Mouse (Mus musculus): ENCODE measurements around the gene Cenpv. TPM values are rescaled to one million over a fixed set of nuclear protein-coding genes. Genes with fewer than 3 reads are reported as not detected.

The Cenpv gene
- polyA plus RNA-seq, 1 experiment from 2014 or later, result 18.0 TPM

DNA sequence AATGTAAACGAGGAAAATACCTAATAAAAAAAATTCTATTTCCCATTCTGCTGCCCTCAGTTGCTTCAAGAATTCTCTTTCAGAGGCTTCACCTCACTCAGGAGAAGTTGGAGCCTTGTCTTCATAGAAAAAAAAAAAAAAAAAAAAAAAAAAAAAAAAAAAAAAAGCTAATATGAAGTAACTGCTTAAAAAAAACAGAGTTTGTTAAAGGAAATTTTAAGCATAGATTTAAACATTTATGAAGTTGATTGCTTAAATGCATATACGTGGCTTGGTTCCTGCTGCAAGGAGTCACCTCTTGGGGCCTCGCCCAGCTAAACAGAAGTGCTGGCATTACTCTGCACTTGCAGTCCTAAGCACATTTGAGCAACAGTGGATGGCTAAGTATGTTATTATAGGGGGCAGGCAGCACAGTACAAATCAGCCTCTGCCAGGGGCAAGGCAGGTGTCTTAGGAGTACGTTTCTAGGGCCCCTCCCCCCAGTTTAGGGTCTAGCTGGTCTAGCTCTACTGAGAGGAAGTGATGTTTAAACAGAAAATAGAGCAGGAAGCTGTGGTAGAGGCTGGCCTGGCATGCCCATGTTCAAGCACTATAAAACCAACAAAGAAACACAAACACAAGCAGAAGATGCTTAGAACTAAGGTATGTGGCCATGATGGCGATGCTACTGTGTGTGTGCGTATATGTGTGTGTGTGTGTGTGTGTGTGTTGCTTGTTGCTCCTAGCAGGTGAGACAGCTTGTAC, 35.1 kb upstream of the Cenpv start, which contains the start of gene Trpv2:
Gene Trpv2, plus strand, starts transcription at position 528 of the 744 bp plus-strand sequence.
- H3K9me3 ChIP-seq (replicated peaks; ENCODE audit: control insufficient read depth, low read length), result 0 out of 2 replicates have a peak, but pooled peaks cover 2% of the 10 kb centered on the region
- no peaks in the 10 kb centered on the region for H3K4me1 ChIP-seq (ENCODE audit: control insufficient read depth, insufficient read depth, low read length)
- H3K9ac ChIP-seq (ENCODE audit: low read length), result no peak within 1 kb of the TSS; the same call in 1 of the 2 replicates
- H3K4me2 ChIP-seq (ENCODE audit: low read depth, low read length), result peak within 1 kb of the TSS; percentile 100
- no peak within 1 kb of the TSS for H3K27ac ChIP-seq (ENCODE audit: low read length)
- no peaks in the 10 kb centered on the region for H3K36me3 ChIP-seq (ENCODE audit: control insufficient read depth, insufficient read depth)
- ATAC-seq (replicated peaks; ENCODE audit: extremely low read depth, insufficient read depth, low FRiP score), result peak; percentile 46; the same call in 1 of the 2 replicates
- H3K4me3 ChIP-seq (ENCODE audit: low read length), result peak within 1 kb of the TSS; percentile 67
- WGBS, result 67% methylated on average over 6 of the region's 6 CpGs
- H3K27me3 ChIP-seq (ENCODE audit: control insufficient read depth, insufficient read depth, low read length), result no peaks in the 10 kb centered on the region

- 67% methylated on average over 3 of the region's 3 CpGs for WGBS
These were observed 29.2 kb upstream of the Cenpv start for GRCm38 (mm10) chr11:62568300-62568699.

DNA sequence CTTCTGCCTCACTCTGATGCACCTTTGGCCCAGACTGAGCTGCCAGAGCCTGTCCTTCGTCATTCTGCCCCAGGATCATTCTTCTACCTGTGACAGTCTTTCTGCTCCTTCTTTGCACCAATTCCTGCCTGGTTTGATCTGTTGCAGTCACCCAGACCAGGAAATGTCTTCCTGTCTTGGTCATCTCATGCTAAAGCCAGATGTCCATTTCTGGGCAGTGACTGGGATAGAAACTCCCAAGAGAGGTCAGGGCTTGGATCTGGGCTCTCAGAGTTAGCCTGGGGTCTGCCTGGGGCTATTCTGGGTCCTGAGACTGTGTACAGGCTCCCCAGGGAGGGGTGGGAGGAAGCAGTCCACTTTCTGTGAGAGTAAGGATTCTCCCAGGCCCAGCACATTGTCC, 27.1 kb upstream of the Cenpv start:
- H3K9me3 ChIP-seq (replicated peaks; ENCODE audit: control insufficient read depth, low read length), result no peaks in the 10 kb centered on the region
- no peak for ATAC-seq (replicated peaks; ENCODE audit: extremely low read depth, insufficient read depth, low FRiP score)
- H3K27me3 ChIP-seq (ENCODE audit: control insufficient read depth, insufficient read depth, low read length), result no peaks in the 10 kb centered on the region
- H3K36me3 ChIP-seq (ENCODE audit: control insufficient read depth, insufficient read depth), result no peaks in the 10 kb centered on the region
- no peaks in the 10 kb centered on the region for H3K4me1 ChIP-seq (ENCODE audit: control insufficient read depth, insufficient read depth, low read length)
- H3K4me2 ChIP-seq (ENCODE audit: low read depth, low read length), result no peak overlapping the region
- no peak overlapping the region for H3K4me3 ChIP-seq (ENCODE audit: low read length)
- no peak overlapping the region for H3K9ac ChIP-seq (ENCODE audit: low read length)
- 67% methylated on average over 1 of the region's 1 CpGs for WGBS
- H3K27ac ChIP-seq (ENCODE audit: low read length), result peak overlapping the region; percentile 10; the same call in 1 of the 2 replicates

More at GRCm38 (mm10) chr11:62568300-62568699, 29.2 kb upstream of the Cenpv start:
- Histone ChIP-seq H3K4me1 (ENCODE audit: control insufficient read depth, insufficient read depth, low read length) (no peaks in the 10 kb centered on the region), H3K27ac (ENCODE audit: low read length) (no peak overlapping the region), H3K9ac (ENCODE audit: low read length) (no peak overlapping the region), H3K36me3 (ENCODE audit: control insufficient read depth, insufficient read depth) (no peaks in the 10 kb centered on the region), H3K27me3 (ENCODE audit: control insufficient read depth, insufficient read depth, low read length) (no peaks in the 10 kb centered on the region), H3K4me3 (ENCODE audit: low read length) (no peak overlapping the region), H3K4me2 (ENCODE audit: low read depth, low read length) (no peak overlapping the region), H3K9me3 (replicated peaks; ENCODE audit: control insufficient read depth, low read length) (0 out of 2 replicates have a peak, but pooled peaks cover 2% of the 10 kb centered on the region)
- no peak for ATAC-seq (replicated peaks; ENCODE audit: extremely low read depth, insufficient read depth, low FRiP score)

DNA sequence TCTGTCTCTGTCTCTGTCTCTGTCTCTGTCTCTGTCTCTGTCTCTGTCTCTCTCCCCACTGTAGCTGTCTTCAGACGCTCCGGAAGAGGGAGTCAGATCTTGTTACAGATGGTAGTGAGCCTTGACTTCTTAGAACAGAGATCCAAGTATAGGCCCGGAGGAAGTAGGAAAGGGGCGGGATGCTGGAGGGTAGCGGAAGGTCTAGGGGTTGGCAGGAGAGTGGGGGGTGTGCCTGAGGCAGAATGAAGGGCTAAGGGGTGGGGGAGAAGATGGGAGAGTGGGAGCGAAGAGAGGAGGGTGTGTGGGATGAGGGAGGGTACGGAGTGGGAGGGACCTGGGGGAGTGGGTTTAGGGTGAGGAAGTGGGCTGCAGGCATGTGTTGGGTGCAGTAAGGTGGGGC, 26.7 kb upstream of the Cenpv start:
- WGBS, result 54% methylated on average over 7 of the region's 7 CpGs
- Histone ChIP-seq H3K27ac (ENCODE audit: low read length) (peak overlapping the region; percentile 10; the same call in 1 of the 2 replicates), H3K4me2 (ENCODE audit: low read depth, low read length) (no peak overlapping the region), H3K9ac (ENCODE audit: low read length) (no peak overlapping the region), H3K4me3 (ENCODE audit: low read length) (no peak overlapping the region), H3K36me3 (ENCODE audit: control insufficient read depth, insufficient read depth) (no peaks in the 10 kb centered on the region), H3K4me1 (ENCODE audit: control insufficient read depth, insufficient read depth, low read length) (no peaks in the 10 kb centered on the region), H3K27me3 (ENCODE audit: control insufficient read depth, insufficient read depth, low read length) (no peaks in the 10 kb centered on the region), H3K9me3 (replicated peaks; ENCODE audit: control insufficient read depth, low read length) (no peaks in the 10 kb centered on the region)
- ATAC-seq (replicated peaks; ENCODE audit: extremely low read depth, insufficient read depth, low FRiP score), result no peak

GRCm38 (mm10) chr11:62563590-62563989, 24.5 kb upstream of the Cenpv start:
- 90% methylated on average over 2 of the region's 2 CpGs for WGBS
- no peaks in the 10 kb centered on the region for H3K27me3 ChIP-seq (ENCODE audit: control insufficient read depth, insufficient read depth, low read length)
- no peak for ATAC-seq (replicated peaks; ENCODE audit: extremely low read depth, insufficient read depth, low FRiP score)
- no peak overlapping the region for H3K4me2 ChIP-seq (ENCODE audit: low read depth, low read length)
- H3K4me1 ChIP-seq (ENCODE audit: control insufficient read depth, insufficient read depth, low read length), result peaks cover 3% of the 10 kb centered on the region; the same call in 1 of the 2 replicates
- no peaks in the 10 kb centered on the region for H3K9me3 ChIP-seq (replicated peaks; ENCODE audit: control insufficient read depth, low read length)
- H3K4me3 ChIP-seq (ENCODE audit: low read length), result no peak overlapping the region
- H3K36me3 ChIP-seq (ENCODE audit: control insufficient read depth, insufficient read depth), result no peaks in the 10 kb centered on the region
- H3K9ac ChIP-seq (ENCODE audit: low read length), result no peak overlapping the region
- H3K27ac ChIP-seq (ENCODE audit: low read length), result no peak overlapping the region

- H3K4me1 ChIP-seq (ENCODE audit: control insufficient read depth, insufficient read depth, low read length), result peaks cover 3% of the 10 kb centered on the region; the same call in 1 of the 2 replicates
- H3K9me3 ChIP-seq (replicated peaks; ENCODE audit: control insufficient read depth, low read length), result no peaks in the 10 kb centered on the region
- H3K27me3 ChIP-seq (ENCODE audit: control insufficient read depth, insufficient read depth, low read length), result no peaks in the 10 kb centered on the region
- no peaks in the 10 kb centered on the region for H3K36me3 ChIP-seq (ENCODE audit: control insufficient read depth, insufficient read depth)
- peak overlapping the region; percentile 66 for H3K4me2 ChIP-seq (ENCODE audit: low read depth, low read length)
- WGBS, result 27% methylated on average over 43 of the region's 43 CpGs
- H3K27ac ChIP-seq (ENCODE audit: low read length), result no peak overlapping the region
- peak overlapping the region; percentile 48 for H3K4me3 ChIP-seq (ENCODE audit: low read length)
- H3K9ac ChIP-seq (ENCODE audit: low read length), result peak overlapping the region; percentile 32; the same call in 1 of the 2 replicates
- no peak for ATAC-seq (replicated peaks; ENCODE audit: extremely low read depth, insufficient read depth, low FRiP score)
These were observed 21.5 kb upstream of the Cenpv start for GRCm38 (mm10) chr11:62560463-62561016.

- 0 out of 2 replicates have a peak, but pooled peaks have one; percentile 41 for ATAC-seq (replicated peaks; ENCODE audit: extremely low read depth, insufficient read depth, low FRiP score)
- no peaks in the 10 kb centered on the region for H3K9me3 ChIP-seq (replicated peaks; ENCODE audit: control insufficient read depth, low read length)
- 31% methylated on average over 6 of the region's 6 CpGs for WGBS
- H3K4me1 ChIP-seq (ENCODE audit: control insufficient read depth, insufficient read depth, low read length), result peaks cover 17% of the 10 kb centered on the region
- no peak overlapping the region for H3K9ac ChIP-seq (ENCODE audit: low read length)
- H3K36me3 ChIP-seq (ENCODE audit: control insufficient read depth, insufficient read depth), result peaks cover 11% of the 10 kb centered on the region
- H3K27me3 ChIP-seq (ENCODE audit: control insufficient read depth, insufficient read depth, low read length), result no peaks in the 10 kb centered on the region
- no peak overlapping the region for H3K27ac ChIP-seq (ENCODE audit: low read length)
- no peak overlapping the region for H3K4me3 ChIP-seq (ENCODE audit: low read length)
- H3K4me2 ChIP-seq (ENCODE audit: low read depth, low read length), result no peak overlapping the region
These were observed 20.0 kb upstream of the Cenpv start for GRCm38 (mm10) chr11:62558961-62559646.

- H3K4me2 ChIP-seq (ENCODE audit: low read depth, low read length), result no peak overlapping the region
- 68% methylated on average over 2 of the region's 2 CpGs for WGBS
- no peak for ATAC-seq (replicated peaks; ENCODE audit: extremely low read depth, insufficient read depth, low FRiP score)
These were observed 19.1 kb upstream of the Cenpv start for GRCm38 (mm10) chr11:62558152-62558551.

More at GRCm38 (mm10) chr11:62558152-62558551, 19.1 kb upstream of the Cenpv start:
- H3K9me3 ChIP-seq (replicated peaks; ENCODE audit: control insufficient read depth, low read length), result no peaks in the 10 kb centered on the region
- H3K36me3 ChIP-seq (ENCODE audit: control insufficient read depth, insufficient read depth), result peaks cover 15% of the 10 kb centered on the region
- H3K4me3 ChIP-seq (ENCODE audit: low read length), result no peak overlapping the region
- H3K27ac ChIP-seq (ENCODE audit: low read length), result no peak overlapping the region
- H3K9ac ChIP-seq (ENCODE audit: low read length), result no peak overlapping the region
- H3K4me1 ChIP-seq (ENCODE audit: control insufficient read depth, insufficient read depth, low read length), result peaks cover 26% of the 10 kb centered on the region
- no peaks in the 10 kb centered on the region for H3K27me3 ChIP-seq (ENCODE audit: control insufficient read depth, insufficient read depth, low read length)

All from heart, embryonic 16.5 days (tissue).